In the genomic region with DNA sequence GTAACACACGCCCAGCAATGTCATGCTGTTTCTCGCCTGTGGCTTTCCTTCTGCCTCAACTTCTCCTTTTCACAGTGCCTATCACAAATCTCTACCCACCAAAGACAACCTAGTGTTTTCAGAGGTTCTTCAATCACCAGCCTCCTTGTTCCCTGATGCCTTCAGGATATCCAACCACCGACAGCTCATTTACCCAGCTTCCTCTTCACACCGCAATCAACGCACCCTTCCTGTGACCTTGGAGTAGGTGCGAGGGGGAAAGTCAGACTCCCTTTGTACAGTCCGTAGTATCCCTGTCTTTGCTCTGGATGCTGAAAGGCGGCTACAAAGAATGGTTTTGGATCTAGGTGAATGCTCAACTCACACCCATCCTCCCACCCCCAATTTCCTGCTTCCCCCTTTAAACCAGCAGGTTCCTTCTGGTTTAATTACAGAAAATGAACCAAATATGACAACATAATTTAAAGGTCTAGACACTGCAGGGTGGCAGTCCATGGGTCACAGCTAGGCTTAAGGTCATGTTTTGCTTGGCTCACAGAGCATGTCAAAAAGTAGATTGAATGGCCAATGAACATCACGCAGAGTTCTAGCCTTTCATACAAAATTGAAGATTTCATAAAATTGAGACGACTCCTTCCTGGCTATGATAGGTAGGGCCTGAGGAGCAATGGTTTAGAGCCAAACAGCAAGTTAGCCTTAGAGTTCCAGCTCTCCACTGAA, we compare ENCODE assay signal across 19 mouse cellular contexts. TPM values are rescaled to one million over a fixed set of nuclear protein-coding genes. Genes with fewer than 3 reads are reported as not detected.
DNase-seq lines count a peak whose midpoint lies in the region; ATAC-seq lines count a peak whose summit lies in the region.
"Had no signal": no experiment of that assay in that cellular context is flagged by ENCODE, and none has a peak within 500 bp of the region (broad histone marks: within the 10 kb centered on the region; RNA-seq: fewer than 3 reads in every experiment).

No protein-coding gene starts in this region.

- no peaks in the 10 kb centered on the region for H3K27me3 ChIP-seq in kidney, embryonic 15.5 days
- H3K27me3 ChIP-seq: heart, embryonic 13.5 days; liver, embryonic 15.5 days had no signal

- no peak overlapping the region for H3K4me2 ChIP-seq in kidney, embryonic 15.5 days
- H3K4me2 ChIP-seq: heart, embryonic 13.5 days; hindbrain, embryonic 14.5 days; liver, embryonic 15.5 days had no signal

- no peak for DNase-seq in kidney, postnatal 10 days
- DNase-seq in B cell, adult 2 months, result peak; percentile 19 to 31
- DNase-seq in frontal cortex, adult 2 months (ENCODE audit: extremely low spot score in 1 of 2, low spot score in 1 of 2), result no peak
- no peak for DNase-seq in testis, postnatal 10 days (ENCODE audit: low spot score)
- DNase-seq: adrenal gland, postnatal 10 days; cerebellum, adult 11-12 months; cerebellum, postnatal 25 days; gastrocnemius, postnatal 10 days; heart, adult 18-20 months; lung, postnatal 14 days; right cerebral cortex, adult 18-20 months; thymus, postnatal 25 days had no signal

- H3K36me3 ChIP-seq in kidney, embryonic 15.5 days, result peaks cover 24% of the 10 kb centered on the region
- H3K36me3 ChIP-seq: liver, embryonic 15.5 days had no signal

- peaks cover 47% of the 10 kb centered on the region for H3K4me1 ChIP-seq in kidney, embryonic 15.5 days
- H3K4me1 ChIP-seq in brown adipose tissue, adult 24 weeks (ENCODE audit: control insufficient read depth, insufficient read depth, insufficient read length, low read length), result peaks cover 17% of the 10 kb centered on the region

- peak overlapping the region; percentile 37; the same call in 1 of the 2 replicates for H3K27ac ChIP-seq in kidney, embryonic 15.5 days
- 0 out of 2 replicates have a peak overlapping the region, but pooled peaks have one; percentile 9 for H3K27ac ChIP-seq in brown adipose tissue, adult 24 weeks (replicated peaks; ENCODE audit: low read depth, low read length)
- H3K27ac ChIP-seq: embryonic facial prominence, embryonic 10.5 days; heart, embryonic 13.5 days; hindbrain, embryonic 14.5 days; liver, embryonic 15.5 days had no signal

- H3K4me3 ChIP-seq in kidney, embryonic 15.5 days (replicated peaks), result no peak overlapping the region
- H3K4me3 ChIP-seq in brown adipose tissue, adult 24 weeks (ENCODE audit: insufficient read depth, low read depth, low read length), result no peak overlapping the region
- H3K4me3 ChIP-seq: embryonic facial prominence, embryonic 10.5 days; heart, embryonic 13.5 days; liver, embryonic 15.5 days had no signal

- 82% methylated on average over 10 of the region's 10 CpGs for WGBS in kidney, embryonic 15.5 days

- no peaks in the 10 kb centered on the region for H3K9me3 ChIP-seq in kidney, embryonic 15.5 days (replicated peaks)
- H3K9me3 ChIP-seq: embryonic facial prominence, embryonic 10.5 days; heart, embryonic 13.5 days; liver, embryonic 15.5 days had no signal

- no peak overlapping the region for H3K9ac ChIP-seq in kidney, embryonic 15.5 days
- H3K9ac ChIP-seq: heart, embryonic 13.5 days; hindbrain, embryonic 14.5 days; liver, embryonic 15.5 days had no signal

- ATAC-seq in kidney, embryonic 15.5 days (replicated peaks; ENCODE audit: low FRiP score), result no peak
- ATAC-seq in monocyte, adult 5-6 weeks (replicated peaks; ENCODE audit: insufficient number of reproducible peaks, low FRiP score, low TSS enrichment, poor library complexity, severe bottlenecking), result peak; percentile 78

RNA-seq across cellular contexts. Expression of a gene that starts 14.4 kb away (rescaled TPM):
- 35.8 and 38.6 TPM in 2 replicates for polyA plus RNA-seq in kidney, embryonic 15.5 days (2015; fragmentation: Nextera tagmentation; extraction: Ambion mirVana)
- 5.0 and 8.5 TPM in 2 replicates for polyA plus RNA-seq in brown adipose tissue, adult 24 weeks (2012; ENCODE audit: insufficient read depth, insufficient read length, missing spikeins)
- total RNA-seq in monocyte, adult 5-6 weeks (2017), result 13.0 to 33.2 TPM (median 18.8 TPM) in 3 replicates
- polyA plus RNA-seq in frontal cortex, adult 2 months (2012; rRNA removed), result 8.3 and 9.1 TPM in 2 replicates

Comparison
In these comparisons a context has a peak if more than half of its experiments do, and no peak if none do; other contexts are left out.
1. DNase-seq: peak in B cell, adult 2 months (2 of 2); none in kidney, postnatal 10 days (single experiment), frontal cortex, adult 2 months (0 of 2) and testis, postnatal 10 days (single experiment).